Mouse (Mus musculus): ENCODE measurements around the gene Gm10188.

Gene Gm10188

DNA sequence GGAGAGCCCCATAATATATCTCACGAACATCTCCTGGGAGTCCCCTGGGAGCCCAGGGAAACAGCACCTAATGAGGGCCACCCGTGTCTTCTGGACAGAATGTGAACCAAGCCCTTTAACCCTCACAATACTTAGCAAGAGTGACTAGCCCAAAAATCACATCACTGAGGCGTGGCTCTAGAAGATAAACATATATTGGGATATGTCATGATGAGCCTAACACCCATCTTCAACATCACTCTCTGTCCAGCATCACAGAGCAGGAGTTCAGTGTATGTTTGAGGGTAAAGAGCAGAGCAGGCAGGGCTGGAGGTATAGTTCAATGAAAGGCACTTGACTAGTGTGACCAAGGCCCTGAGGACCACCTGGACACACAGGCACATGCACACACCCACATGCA is at the start of gene Gm10188:
TSS of gene Gm10188 (minus strand) at position 101 of the 400 bp plus-strand sequence.
- no peak for DNase-seq (ENCODE audit: low spot score in 2 of 2)

DNA sequence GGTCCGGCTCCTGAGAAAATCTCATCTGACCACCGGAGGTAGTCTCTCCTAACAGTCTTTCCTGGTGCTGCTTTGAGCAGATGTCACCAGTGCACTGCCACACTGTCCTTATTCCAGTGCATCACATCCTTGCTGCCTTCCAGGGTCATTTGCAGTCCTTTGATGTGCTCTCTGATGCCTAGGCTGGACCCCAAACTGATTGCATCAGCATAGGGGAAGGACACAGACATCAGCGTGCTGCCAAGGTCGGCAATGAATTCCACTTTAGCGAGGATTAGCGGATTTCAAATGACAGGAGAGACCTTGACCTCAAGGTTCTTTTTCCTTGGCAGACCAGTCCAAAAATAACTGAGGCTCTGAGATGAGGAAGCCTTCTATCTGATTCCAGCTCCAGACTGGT is 47.6 kb upstream of the Gm10188 start:
- no peak for DNase-seq (ENCODE audit: low spot score in 2 of 2)

DNA sequence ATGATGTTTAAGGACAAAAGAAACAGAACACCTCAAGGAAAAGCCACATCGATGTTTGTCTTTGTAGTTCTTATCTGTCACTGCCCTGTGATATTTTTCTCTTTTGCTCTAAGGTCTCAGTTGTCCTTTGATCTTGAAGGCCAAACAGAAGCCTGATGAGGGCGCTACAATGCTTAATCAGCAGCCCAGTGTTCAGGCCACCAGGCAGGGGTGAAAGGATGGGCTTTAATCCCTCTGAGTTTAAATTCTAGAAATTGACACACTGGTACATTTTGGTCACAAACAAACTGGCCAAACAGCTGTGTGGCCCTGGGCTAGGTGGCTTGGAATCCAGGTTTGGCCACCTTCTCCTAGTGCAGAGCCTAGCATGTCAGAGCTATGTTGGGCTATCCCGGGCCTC is 47.1 kb upstream of the Gm10188 start:
- no peak for DNase-seq (ENCODE audit: low spot score in 2 of 2)

DNA sequence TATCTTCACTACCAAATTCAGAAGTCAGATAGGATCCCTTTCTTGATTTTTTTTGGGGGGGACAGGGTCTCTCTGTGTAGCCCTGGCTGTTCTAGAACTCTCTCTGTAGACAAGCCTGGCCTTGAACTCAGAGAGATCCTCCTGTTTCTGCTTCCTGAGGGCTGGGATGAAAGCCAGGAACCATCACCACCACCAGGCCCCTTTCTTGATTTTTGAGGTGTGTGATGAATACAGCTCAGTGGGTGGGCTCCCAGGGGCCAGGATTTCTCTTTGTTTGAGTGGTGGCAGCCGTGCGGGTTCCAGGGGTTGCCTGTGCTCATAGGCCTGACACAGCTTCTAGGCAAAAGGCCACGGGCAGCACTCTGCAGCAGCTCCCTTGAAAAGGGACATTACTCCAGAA is 41.7 kb upstream of the Gm10188 start:
- DNase-seq (ENCODE audit: low spot score in 2 of 2) = no peak

DNA sequence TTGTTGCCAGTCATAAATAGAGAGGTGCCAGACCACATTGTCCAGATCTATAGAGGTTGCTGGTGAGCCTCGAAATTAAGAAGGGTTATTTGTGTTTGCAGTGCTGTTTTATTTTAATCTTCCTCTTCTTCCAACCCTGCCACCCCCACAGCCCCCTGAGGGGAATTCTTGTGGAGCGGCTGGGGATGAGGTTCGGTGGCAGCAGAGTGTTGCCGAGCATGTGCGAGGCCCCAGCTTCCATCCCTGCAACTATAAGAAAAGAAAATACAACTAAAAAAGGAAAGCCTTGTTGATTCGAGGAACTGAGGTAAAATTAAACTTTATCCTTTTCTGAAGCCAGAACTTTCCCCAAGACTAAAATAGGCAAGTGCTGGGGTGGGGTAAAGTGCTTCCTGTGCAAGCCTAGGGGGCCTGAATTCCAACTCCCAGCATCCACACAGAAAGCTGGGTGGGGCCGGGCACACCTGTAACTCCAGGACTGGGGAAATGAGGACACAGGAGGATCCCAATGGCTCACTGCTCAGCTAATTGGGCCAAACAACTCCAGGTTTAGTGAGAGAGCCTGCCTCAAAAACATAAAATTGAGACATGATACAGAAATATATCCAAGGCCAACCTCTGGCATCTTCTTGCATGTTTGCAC is 39.0 kb upstream of the Gm10188 start:
- no peak for DNase-seq (ENCODE audit: low spot score in 2 of 2)

DNA sequence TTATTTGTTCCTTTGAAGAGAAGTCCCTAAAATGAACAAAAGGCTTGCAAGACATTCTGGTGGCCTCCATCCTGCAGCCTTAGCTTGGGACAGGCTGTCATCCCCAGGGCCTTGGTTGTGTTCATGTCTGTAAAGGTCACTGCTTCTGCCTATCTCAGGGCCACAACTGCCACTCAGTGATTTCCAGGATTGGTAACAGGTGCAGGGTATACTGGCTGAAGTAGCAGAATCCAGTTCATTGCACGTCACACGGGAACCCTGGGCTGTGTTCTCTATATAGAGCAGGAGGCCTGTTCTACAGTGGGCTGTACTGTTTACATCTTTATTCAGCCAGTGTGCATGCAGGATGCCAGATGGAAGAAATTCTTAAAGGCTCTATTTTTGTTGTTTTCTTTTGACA is 38.4 kb upstream of the Gm10188 start:
- no peak for DNase-seq (ENCODE audit: low spot score in 2 of 2)

DNA sequence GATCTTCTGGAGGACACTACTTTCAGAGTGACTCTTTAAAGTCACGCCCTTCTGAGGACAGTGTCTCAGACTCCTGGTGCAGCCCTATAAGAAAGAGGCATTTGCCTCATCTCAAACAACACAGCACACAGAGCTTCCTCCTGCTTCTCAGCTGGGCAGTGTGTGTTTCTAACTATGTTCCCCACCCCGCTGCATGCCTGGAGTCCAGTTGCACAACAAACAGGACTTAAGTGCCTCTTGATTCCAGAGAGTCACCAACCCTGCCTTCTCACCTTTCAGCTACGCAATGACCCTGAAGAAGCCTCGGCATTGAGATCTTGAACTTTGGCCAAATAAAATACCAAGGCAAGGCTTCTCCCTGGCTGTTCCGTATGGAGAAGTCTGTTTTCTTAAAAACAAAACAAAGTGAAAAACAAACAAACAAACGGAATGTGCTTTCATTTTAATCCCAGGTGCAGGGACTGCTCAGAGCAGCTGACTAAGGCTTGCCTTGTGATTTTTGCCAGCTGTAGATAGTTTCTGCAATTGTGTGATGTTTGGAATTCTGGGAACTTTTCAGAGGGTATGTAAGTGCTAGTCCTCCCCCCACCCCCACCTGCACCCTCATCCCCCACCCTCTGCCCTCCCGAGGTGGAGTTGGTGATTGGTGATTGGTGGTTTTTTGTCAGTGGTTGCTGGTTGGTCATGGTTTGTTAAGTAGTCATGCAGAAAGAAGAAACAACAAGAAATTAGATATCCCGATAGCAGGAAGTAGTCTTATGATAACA is 37.4 kb upstream of the Gm10188 start:
- DNase-seq (ENCODE audit: low spot score in 2 of 2) = no peak

DNA sequence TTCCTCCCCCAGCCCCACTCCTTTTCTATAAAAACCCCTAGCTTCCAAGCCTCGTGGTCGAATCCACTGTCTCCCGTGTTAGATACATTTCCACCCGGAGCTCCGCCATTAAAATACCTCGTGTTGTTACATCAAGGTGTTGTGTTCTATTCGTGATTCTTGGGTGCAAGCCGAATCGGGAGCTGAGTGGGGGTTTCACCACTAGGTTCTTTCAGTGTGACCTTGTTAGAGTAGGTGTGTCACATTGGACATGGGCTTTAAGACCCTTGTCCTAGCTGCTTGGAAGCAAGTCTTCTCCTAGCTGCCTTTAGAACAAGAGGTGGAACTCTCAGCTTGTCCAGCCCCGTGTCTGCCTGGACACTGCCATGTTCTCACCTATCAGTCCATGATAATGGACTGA is 36.4 kb upstream of the Gm10188 start:
- DNase-seq (ENCODE audit: low spot score in 2 of 2) = no peak

DNA sequence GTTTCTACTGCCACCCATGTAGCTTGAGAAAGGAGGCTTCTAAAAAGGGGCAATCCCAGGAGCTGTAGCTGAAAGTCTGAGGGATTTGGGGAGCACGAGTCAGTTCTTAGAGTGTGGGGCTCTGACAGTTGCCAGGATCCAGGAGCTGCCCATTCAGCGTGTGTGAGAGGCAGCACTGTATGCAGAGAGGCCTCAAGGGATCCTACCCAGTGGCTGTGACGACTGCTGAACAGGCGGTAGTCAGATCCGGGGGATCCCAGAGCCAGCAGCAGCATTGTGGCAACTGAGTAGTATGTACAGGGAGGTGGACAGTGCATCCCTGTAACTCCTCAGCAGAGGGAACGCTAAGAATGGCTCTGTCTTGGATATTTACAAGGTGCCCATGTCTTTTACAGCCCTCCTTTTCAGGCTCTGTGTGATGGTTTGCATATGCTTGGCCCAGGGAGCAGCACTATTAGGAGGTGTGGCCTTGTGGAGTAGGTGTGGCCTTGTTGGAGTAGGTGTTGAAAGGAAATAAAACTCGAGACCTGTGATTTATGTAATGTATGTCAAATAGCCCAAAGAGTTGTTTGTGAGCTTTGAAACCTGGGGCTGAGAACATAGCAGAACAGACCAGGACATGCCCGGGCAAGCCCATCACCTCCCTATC is 35.8 kb upstream of the Gm10188 start:
- DNase-seq (ENCODE audit: low spot score in 2 of 2) = no peak

DNA sequence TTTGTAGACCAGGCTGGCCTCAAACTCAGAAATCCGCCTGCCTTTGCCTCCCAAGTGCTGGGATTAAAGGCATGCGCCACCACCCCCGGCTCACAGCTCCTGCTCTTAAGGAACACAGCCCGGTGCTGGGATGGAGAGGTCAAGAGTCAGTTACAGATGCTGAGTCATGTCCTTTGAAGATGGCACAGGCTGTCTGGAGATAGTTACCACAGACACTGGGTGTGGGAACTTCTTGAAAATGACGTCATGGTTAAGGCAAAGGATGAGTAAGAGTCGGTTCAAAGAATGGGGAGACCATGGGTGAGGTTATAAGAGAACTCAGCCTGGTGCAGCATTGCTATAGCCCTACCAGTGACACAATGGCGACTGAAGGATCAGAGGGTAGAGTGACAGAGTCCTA is 35.0 kb upstream of the Gm10188 start:
- no peak for DNase-seq (ENCODE audit: low spot score in 2 of 2)

DNA sequence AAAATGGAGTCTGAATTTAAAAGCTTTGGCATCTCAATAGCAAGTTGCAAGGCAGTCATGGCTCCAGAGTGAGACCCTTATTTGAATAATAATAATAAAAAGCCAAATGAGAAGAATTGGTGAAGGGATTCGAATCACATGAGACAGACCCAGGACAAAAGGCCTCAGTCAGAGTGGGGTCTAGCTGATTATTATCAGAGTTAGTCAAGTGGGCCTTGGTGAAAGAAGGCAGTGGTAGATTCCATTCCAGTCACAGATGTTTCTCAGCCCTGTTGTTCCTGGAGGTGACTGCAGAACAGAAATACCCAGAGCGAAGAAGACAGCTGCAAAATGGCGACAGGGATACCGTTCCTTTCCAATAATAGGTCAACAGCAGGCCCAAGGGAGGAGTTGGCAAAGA is 34.1 kb upstream of the Gm10188 start:
- DNase-seq (ENCODE audit: low spot score in 2 of 2) = no peak

DNA sequence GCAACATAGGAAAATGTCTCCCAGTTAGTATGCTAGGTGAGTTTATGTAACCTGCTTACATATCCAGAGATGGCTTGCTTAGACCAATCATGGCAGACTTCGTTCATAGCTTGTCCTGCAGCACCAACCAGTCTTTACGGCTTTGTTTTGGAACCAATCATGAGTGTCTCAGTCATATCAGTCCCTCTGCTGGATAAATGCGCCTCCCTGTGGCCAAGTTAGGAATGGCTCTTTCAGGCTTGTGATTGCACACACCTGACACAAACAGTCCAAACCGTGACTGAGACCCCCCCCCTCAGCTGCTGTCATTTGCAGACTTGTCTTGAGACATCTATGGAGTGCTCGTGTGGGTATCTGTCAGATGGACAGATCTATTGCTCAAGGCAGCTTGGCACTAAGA is 31.5 kb upstream of the Gm10188 start:
- DNase-seq (ENCODE audit: low spot score in 2 of 2) = no peak

DNA sequence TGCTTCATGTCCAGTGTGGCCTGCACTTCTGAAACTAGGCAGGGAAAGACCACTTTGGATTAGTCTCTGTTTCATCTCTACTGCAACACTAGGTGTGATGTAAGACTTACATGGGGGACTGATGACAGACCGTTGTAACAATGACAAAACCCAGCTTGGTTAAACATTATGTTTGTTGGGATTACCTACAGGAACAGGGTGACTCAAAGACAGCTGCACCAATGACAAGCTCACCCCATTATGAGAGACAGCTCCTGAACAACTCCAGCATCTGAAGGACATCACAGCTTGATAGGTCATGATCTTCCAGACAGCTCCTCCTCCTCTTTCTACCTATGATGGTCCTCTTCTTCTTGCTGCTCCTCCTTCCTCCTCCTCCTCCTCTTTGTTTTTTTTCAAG is 30.8 kb upstream of the Gm10188 start:
- no peak for DNase-seq (ENCODE audit: low spot score in 2 of 2)

DNA sequence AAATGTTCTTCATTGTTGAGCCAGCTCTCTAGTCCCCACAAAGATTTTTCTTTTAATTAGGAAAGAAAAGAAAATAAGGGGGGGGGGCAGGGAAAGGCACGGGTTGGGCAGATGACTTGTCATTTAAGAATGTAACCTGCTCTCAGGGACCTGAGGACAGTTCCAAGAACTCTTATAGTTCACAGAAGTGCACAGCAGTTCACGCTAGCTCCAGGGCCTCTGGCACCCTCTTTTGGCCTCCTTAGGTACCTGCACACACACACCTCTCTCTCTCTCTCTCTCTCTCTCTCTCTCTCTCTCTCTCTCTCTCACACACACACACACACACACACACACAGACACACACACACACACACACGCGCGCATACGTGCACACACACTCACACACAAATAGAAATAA is 24.9 kb upstream of the Gm10188 start:
- DNase-seq (ENCODE audit: low spot score in 2 of 2) = no peak

DNA sequence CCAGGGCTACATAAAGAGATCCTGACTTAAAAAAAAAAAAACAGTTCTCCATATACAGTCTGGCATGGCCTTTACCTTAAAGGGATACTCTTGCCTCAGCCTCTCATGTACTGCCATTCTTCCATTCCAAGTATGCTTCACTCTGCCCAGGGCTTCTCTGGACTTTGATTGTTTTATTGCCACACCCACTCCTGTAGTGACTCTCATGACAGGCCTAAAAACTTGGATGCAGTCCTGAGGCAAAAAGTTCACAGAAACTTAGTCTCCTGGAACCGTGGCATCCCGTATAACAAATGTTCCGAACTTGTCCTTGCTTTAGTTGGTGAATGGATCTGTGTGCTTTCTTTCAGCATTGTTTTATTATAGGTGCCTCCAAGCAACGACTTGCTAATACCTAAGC is 17.1 kb upstream of the Gm10188 start:
- no peak for DNase-seq (ENCODE audit: low spot score in 2 of 2)

DNA sequence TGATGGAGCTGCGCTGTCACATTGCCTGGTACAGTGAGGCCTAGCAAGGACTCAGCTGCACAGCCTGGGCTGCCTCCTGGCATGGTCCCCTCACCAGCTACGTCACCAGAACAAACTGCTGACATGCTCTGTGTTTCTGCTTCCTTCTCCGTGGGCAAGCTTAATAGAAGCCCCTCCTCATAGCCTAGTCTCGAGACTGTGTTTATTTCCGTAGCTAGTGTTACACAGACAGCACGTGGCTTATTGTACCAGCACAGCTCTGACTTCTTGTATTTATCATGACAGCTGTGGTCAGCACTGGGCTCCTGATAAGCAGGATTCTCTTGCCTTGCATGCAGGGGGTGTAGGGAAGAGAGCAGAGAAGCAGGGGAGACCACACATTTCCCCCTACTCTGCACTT is 16.6 kb upstream of the Gm10188 start:
- DNase-seq (ENCODE audit: low spot score in 2 of 2) = no peak

DNA sequence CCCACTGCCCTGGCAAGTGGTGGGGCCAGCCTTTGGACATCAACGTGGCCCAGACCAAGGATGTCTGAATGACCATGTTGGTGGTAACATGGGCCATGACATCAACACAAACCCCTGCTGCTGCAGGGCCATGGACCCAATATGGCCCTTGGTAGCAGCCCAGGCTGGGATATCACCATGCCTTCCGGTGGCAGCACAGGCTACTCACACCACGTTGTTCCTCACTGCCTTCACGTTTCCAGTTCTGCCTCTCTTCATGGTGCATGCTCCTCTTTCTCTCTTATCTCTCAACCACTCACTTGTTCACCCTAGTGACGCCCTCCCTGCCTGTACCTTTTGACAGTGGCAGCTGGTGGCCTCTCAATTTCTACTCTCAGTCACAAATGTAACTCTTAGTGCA is 15.4 kb upstream of the Gm10188 start:
- DNase-seq (ENCODE audit: low spot score in 2 of 2) = no peak

DNA sequence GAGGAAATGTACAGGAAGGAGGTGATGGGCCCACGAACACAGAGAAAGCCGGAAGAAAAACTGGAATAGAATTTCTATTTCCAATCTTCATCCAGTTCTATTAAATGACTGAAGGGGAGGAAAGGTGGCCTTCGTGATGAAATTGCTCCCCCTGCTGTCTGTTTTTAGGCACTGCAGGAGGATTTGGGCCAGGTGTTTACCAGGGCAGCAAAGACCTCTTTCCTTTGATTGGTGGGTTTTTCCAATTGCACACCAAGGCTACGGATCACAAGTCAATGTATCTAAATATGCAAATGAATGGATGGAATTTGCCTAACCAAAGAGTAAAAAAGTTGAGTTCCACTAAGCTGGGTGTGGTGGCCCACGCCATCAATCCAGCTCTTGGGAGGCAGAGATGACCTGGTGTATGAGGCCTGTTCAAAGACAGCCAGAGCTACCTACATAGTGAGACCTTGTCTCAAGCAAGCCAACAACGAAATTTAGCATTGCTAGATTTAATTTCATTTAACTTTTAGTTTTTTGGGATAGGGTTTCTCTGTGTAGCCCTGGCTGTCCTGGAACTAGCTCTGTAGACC is 8.1 kb upstream of the Gm10188 start:
- peak in 1 of 2 experiments; percentile 52 for DNase-seq (ENCODE audit: low spot score in 2 of 2)

DNA sequence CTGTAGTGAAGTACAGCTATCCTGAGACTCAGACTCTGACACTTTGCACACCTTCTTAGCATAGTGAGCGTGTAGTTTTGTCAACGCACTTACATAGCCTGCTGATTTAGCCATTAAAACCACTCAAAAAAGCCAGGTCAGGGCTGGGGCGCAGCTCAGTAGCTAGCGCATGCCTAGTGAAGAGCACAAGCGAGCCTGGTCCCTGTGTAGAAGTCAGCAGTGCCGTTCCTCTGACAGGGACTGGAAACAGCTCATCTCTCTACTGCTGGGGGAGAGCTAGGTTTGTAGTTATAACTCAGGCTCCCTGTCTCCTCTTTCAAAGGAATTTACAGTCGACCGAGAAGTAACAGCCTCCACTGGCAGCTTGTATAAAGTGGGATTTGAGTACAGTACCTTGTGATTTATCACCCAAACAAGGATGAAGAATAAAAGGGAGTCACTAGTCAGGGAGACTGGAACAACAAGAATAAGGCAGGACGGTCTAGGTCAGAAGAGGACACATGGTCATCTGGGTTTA is 5.2 kb upstream of the Gm10188 start:
- DNase-seq (ENCODE audit: low spot score in 2 of 2) = no peak

DNA sequence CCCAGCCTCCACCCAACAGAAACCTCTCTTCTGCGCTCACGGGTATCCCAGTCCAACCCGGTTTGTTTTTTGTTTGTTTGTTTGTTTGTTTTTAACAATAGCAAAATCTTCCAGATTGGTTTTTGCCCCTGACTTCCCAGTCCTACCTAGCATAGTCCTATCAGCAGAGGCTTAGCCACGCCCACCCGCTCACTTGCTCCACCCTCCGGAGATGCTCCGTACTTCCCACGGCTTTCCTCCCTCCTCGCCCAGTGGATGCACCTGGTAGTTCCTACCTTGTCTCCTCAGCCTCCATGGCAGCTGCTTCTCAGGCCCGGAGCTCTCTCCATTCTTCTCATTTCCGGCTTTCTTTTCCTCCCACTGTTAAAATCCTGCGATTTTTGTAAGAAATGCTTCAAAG is 4.0 kb upstream of the Gm10188 start:
- DNase-seq (ENCODE audit: low spot score in 2 of 2) = no peak

DNA sequence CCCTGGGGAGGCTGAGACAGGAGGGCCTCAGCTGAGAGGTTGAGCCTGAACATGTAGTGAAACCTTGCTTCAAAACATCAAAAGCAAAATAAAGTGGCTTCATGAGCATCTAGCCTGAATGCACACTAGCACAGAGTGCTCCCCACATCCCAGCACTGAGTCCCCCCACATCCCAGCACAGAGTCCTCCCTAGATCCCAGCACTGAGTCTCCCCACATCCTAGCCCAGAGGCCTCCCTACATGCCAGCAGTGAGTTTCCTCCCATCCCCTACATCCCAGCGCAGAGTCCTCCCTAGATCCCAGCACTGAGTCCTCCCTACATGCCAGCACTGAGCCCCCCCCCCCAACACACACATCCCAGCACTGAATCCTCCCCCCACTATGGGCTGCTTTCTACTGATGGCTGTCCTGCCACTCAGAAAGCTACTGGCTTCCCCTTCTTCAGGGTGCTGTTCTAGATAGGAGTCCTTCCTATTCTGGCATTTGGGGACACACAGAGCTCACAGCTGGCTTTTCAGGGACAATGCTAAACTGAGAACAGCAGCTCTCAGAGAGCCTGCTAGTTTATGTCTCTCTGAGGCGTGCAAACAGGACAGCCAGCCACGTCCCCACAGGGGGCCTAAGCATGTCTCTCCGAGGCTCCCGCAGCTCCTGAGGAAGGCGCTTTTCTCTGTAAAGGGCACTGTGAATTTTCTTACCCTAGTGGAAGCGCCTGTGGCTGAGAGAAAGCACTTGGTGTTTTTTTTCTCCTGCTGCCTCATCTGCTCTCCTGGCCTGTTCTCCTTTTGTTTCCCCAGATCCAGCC is 2.1 kb upstream of the Gm10188 start:
- no peak for DNase-seq (ENCODE audit: low spot score in 2 of 2)

Measured in frontal cortex, postnatal 14 days (tissue).